Mouse (Mus musculus): ENCODE data around the gene Osgepl1.
A peak's percentile ranks its signal among the peaks of the same experiment; 100 is the strongest.
"Not testable (repeated sequence)": the region's sequence is repeated elsewhere in the genome, so short reads cannot be mapped to it uniquely, and the experiment has no call there.

The Osgepl1 gene

GRCm38 (mm10) chr1:53312989-53313967, at the start of gene Osgepl1:
Gene Osgepl1, plus strand, starts transcription at chr1:53313624.
- peak; percentile 95 for DNase-seq

- not testable (repeated sequence) for DNase-seq
These were observed 48.3 kb upstream of the Osgepl1 start for GRCm38 (mm10) chr1:53264958-53265612.

GRCm38 (mm10) chr1:53269901-53270300, 43.5 kb upstream of the Osgepl1 start:
- DNase-seq, result no peak

GRCm38 (mm10) chr1:53272646-53273045, 40.8 kb upstream of the Osgepl1 start:
- DNase-seq, result peak; percentile 52

- DNase-seq, result no peak
These were observed 22.2 kb upstream of the Osgepl1 start for GRCm38 (mm10) chr1:53291197-53291596.

- DNase-seq, result peak; percentile 97
These were observed 16.6 kb upstream of the Osgepl1 start, which contains the start of the genes Pms1, Ormdl1 and Gm28778 for GRCm38 (mm10) chr1:53296581-53297383. Gene Pms1, minus strand, starts transcription at chr1:53297018. Gene Ormdl1, plus strand, starts transcription at chr1:53297095. Gene Gm28778, plus strand, starts transcription at chr1:53297111.

GRCm38 (mm10) chr1:53300506-53300905, 12.9 kb upstream of the Osgepl1 start:
- no peak for DNase-seq

- no peak for DNase-seq
These were observed 8.4 kb downstream of the Osgepl1 start for GRCm38 (mm10) chr1:53321662-53322344.

GRCm38 (mm10) chr1:53323254-53323653, 9.8 kb downstream of the Osgepl1 start:
- no peak for DNase-seq

GRCm38 (mm10) chr1:53324277-53324676, 10.9 kb downstream of the Osgepl1 start:
- no peak for DNase-seq

GRCm38 (mm10) chr1:53324827-53325494, 11.5 kb downstream of the Osgepl1 start:
- DNase-seq, result no peak

GRCm38 (mm10) chr1:53333527-53333926, 20.1 kb downstream of the Osgepl1 start:
- not testable (repeated sequence) for DNase-seq

- DNase-seq, result no peak
These were observed 22.0 kb downstream of the Osgepl1 start for GRCm38 (mm10) chr1:53335465-53335864.

- DNase-seq, result not testable (repeated sequence)
These were observed 24.0 kb downstream of the Osgepl1 start for GRCm38 (mm10) chr1:53337403-53337802.

- no peak for DNase-seq
These were observed 27.6 kb downstream of the Osgepl1 start for GRCm38 (mm10) chr1:53341071-53341470.

- peak; percentile 96 for DNase-seq
These were observed 39.2 kb downstream of the Osgepl1 start, which contains the start of the genes Asdurf, Gm28551 and Asnsd1 for GRCm38 (mm10) chr1:53352327-53353261. Gene Asdurf, minus strand, starts transcription at chr1:53352619. Gene Gm28551, minus strand, starts transcription at chr1:53352667. Gene Asnsd1, minus strand, starts transcription at chr1:53352752.

- no peak for DNase-seq
These were observed 45.6 kb downstream of the Osgepl1 start for GRCm38 (mm10) chr1:53358988-53359387.

Data from embryo, embryonic 11 days (tissue).